Mouse (Mus musculus): ENCODE measurements at regions not wholly inside any gene's neighbourhood (a gene's known extent, or its start where the extent isn't known, plus 50 kb on each side); places are given as distances from the start of the nearest gene placed in this dataset.

DNA sequence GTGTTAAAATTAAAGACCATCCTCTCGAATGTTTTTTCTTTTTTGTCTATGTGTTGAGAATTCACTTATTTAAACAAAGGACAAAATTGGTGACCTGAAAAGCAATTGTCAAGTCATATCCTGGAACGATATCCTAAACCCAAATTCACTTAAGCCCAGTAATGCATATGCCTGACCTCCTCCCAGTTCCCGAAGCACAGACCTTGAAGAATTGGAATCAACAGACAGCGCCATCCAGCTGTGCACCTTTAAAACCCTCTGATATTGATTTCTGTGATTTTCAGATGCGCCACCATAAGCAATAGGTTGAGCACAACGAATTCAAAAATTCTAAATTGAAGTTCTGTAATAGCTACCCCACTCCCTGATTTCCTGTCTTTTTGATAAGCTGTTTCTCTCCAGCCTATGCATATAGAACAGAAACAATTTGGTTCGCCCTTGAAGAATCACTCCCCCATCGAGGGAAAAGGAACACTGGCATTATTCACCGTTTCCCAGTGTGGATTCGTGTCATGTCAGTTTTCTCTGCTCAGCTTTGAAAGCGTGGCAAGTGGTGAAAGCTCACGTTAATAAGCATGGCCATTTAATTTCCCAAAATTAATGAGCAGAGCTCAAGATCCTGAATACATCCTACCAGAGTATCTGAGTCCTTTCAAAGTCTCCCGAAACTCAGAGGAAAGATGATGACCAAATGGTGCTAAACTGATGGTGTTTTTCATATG is 682.1 kb downstream of the Utrn start:
- H3K27ac ChIP-seq: no peak overlapping the region
- no peak for TF ChIP-seq CTCF (IDR thresholded peaks at IDR 0.05; ENCODE audit: low read depth)
- H3K4me2 ChIP-seq (ENCODE audit: low read depth, low read length): peak overlapping the region; percentile 30
- no peak for ATAC-seq
- no peak overlapping the region for H3K9ac ChIP-seq (replicated peaks; ENCODE audit: low read length)
- peak; percentile 35 for DNase-seq (ENCODE audit: low spot score)
- H3K9me3 ChIP-seq (ENCODE audit: low read length): no peaks in the 10 kb centered on the region
- no peaks in the 10 kb centered on the region for H3K27me3 ChIP-seq (ENCODE audit: insufficient read depth, low read length)
- H3K4me3 ChIP-seq (ENCODE audit: low read length): no peak overlapping the region
- H3K36me3 ChIP-seq (ENCODE audit: insufficient read depth, low read length): no peaks in the 10 kb centered on the region
- H3K4me1 ChIP-seq (ENCODE audit: insufficient read depth, low read length): no peaks in the 10 kb centered on the region
- 29% methylated on average over 13 of the region's 13 CpGs for WGBS

DNA sequence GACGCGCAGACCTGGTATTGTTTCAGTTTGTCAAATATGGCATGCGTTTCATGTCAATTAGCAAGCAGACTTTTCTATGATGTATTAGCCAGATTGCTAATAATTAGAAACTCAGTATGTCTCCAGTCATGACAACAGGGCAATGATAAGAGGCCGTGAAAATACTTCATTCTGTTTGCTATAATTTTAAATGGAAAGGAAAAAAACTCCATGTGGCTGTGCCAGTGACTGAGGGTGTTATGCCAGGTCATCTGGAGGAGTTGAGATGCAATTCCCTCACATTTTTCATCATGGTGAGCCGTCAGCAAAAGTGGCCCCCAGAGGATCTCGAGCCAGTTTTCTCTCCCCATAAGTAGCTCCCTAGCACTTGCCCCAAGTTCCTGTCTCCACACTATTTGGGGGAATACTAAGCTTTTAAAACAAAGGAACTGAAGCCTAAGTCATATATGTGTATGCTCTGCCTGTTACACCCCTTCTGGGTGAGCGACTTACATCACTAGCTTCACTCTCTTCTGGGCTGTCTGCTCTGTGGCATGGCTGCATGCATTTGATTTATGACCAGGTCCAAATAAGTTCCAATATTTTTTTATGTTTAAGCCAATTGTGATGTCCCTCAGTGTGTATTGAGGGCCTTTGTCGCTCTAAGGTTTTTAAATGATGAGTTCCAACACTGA is 681.4 kb downstream of the Utrn start:
- Histone ChIP-seq H3K4me2 (ENCODE audit: low read depth, low read length) (peak overlapping the region; percentile 30), H3K36me3 (ENCODE audit: insufficient read depth, low read length) (no peaks in the 10 kb centered on the region), H3K4me1 (ENCODE audit: insufficient read depth, low read length) (no peaks in the 10 kb centered on the region), H3K27ac (no peak overlapping the region), H3K9ac (replicated peaks; ENCODE audit: low read length) (no peak overlapping the region), H3K27me3 (ENCODE audit: insufficient read depth, low read length) (no peaks in the 10 kb centered on the region), H3K9me3 (ENCODE audit: low read length) (no peaks in the 10 kb centered on the region), H3K4me3 (ENCODE audit: low read length) (no peak overlapping the region)
- WGBS: 40% methylated on average over 8 of the region's 8 CpGs
- ATAC-seq (no peak), DNase-seq (ENCODE audit: low spot score) (no peak)
- TF ChIP-seq CTCF (IDR thresholded peaks at IDR 0.05; ENCODE audit: low read depth): no peak

GRCm38 (mm10) chr10:12190435-12190834 is 678.7 kb downstream of the Utrn start:
- no peak overlapping the region for H3K27ac ChIP-seq
- H3K27me3 ChIP-seq (ENCODE audit: insufficient read depth, low read length): no peaks in the 10 kb centered on the region
- ATAC-seq (no peak), DNase-seq (ENCODE audit: low spot score) (no peak)
- no peaks in the 10 kb centered on the region for H3K9me3 ChIP-seq (ENCODE audit: low read length)
- 39% methylated on average over 3 of the region's 3 CpGs for WGBS
- no peak overlapping the region for H3K9ac ChIP-seq (replicated peaks; ENCODE audit: low read length)
- no peaks in the 10 kb centered on the region for H3K4me1 ChIP-seq (ENCODE audit: insufficient read depth, low read length)
- H3K4me2 ChIP-seq (ENCODE audit: low read depth, low read length): no peak overlapping the region
- no peak for TF ChIP-seq CTCF (IDR thresholded peaks at IDR 0.05; ENCODE audit: low read depth)
- H3K36me3 ChIP-seq (ENCODE audit: insufficient read depth, low read length): no peaks in the 10 kb centered on the region
- H3K4me3 ChIP-seq (ENCODE audit: low read length): no peak overlapping the region

DNA sequence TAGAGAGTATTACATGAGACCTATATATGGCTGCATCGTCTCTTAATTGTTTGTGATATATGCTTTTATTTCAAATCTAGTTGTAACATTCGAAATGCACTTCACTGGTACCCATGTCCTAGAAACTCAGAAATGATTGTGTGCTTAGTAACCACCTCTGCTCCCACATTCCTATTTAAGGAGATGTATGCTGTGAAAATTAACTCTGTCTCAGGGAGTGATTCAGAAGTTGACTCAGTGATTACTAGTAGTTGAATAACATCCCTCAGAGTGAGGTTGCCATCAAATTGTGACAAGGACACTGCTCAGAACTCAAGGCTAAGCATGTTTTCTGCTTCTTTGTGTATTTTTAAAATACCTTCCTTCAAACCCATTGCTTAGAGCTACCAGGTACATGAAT is 661.9 kb downstream of the Utrn start:
- 89% methylated on average over 2 of the region's 2 CpGs for WGBS
- TF ChIP-seq CTCF (IDR thresholded peaks at IDR 0.05; ENCODE audit: low read depth): no peak

DNA sequence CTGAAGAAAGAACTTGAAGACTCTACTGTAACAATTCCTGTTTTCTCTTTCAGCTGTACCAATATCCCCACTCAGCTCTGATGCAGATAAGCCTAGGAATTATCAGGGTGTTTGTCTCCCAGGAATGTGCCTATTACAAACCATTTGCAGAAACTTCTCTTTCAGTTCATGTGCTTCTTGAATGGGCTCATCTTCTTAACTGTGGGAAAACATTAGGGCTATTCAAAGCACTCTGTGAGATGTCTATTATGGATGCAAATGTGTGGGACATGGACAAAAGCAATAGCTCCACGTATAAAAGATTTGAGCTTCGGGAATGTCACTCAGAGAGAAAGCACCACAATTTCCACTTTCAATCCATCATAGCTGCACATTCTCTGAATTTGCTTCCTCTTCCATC is 659.0 kb downstream of the Utrn start:
- no peaks in the 10 kb centered on the region for H3K27me3 ChIP-seq (ENCODE audit: insufficient read depth, low read length)
- H3K4me1 ChIP-seq (ENCODE audit: insufficient read depth, low read length): no peaks in the 10 kb centered on the region
- TF ChIP-seq CTCF (IDR thresholded peaks at IDR 0.05; ENCODE audit: low read depth): no peak
- WGBS: 21% methylated on average over 2 of the region's 2 CpGs
- DNase-seq (ENCODE audit: low spot score) (no peak), ATAC-seq (no peak)
- no peak overlapping the region for H3K4me3 ChIP-seq (ENCODE audit: low read length)
- H3K36me3 ChIP-seq (ENCODE audit: insufficient read depth, low read length): no peaks in the 10 kb centered on the region
- H3K27ac ChIP-seq: no peak overlapping the region
- H3K9ac ChIP-seq (replicated peaks; ENCODE audit: low read length): no peak overlapping the region
- H3K9me3 ChIP-seq (ENCODE audit: low read length): no peaks in the 10 kb centered on the region
- no peak overlapping the region for H3K4me2 ChIP-seq (ENCODE audit: low read depth, low read length)

More for the DNA sequence above, 661.9 kb downstream of the Utrn start:
- DNase-seq (ENCODE audit: low spot score) (no peak), ATAC-seq (no peak)
- Histone ChIP-seq H3K27ac (no peak overlapping the region), H3K4me1 (ENCODE audit: insufficient read depth, low read length) (no peaks in the 10 kb centered on the region), H3K36me3 (ENCODE audit: insufficient read depth, low read length) (no peaks in the 10 kb centered on the region), H3K9me3 (ENCODE audit: low read length) (no peaks in the 10 kb centered on the region), H3K9ac (replicated peaks; ENCODE audit: low read length) (no peak overlapping the region), H3K27me3 (ENCODE audit: insufficient read depth, low read length) (no peaks in the 10 kb centered on the region), H3K4me3 (ENCODE audit: low read length) (no peak overlapping the region), H3K4me2 (ENCODE audit: low read depth, low read length) (no peak overlapping the region)

GRCm38 (mm10) chr10:12218879-12219278 is 650.3 kb downstream of the Utrn start:
- ATAC-seq (no peak), DNase-seq (ENCODE audit: low spot score) (no peak)
- Histone ChIP-seq H3K36me3 (ENCODE audit: insufficient read depth, low read length) (no peaks in the 10 kb centered on the region), H3K27me3 (ENCODE audit: insufficient read depth, low read length) (no peaks in the 10 kb centered on the region), H3K9ac (replicated peaks; ENCODE audit: low read length) (no peak overlapping the region), H3K4me2 (ENCODE audit: low read depth, low read length) (no peak overlapping the region), H3K27ac (no peak overlapping the region), H3K9me3 (ENCODE audit: low read length) (no peaks in the 10 kb centered on the region), H3K4me3 (ENCODE audit: low read length) (no peak overlapping the region), H3K4me1 (ENCODE audit: insufficient read depth, low read length) (no peaks in the 10 kb centered on the region)
- TF ChIP-seq CTCF (IDR thresholded peaks at IDR 0.05; ENCODE audit: low read depth): peak; percentile 14; the same call in 1 of the 2 replicates

- DNase-seq (ENCODE audit: low spot score): no peak
- ATAC-seq: no peak
- Histone ChIP-seq H3K9me3 (ENCODE audit: low read length) (no peaks in the 10 kb centered on the region), H3K27ac (no peak overlapping the region), H3K36me3 (ENCODE audit: insufficient read depth, low read length) (no peaks in the 10 kb centered on the region), H3K4me3 (ENCODE audit: low read length) (no peak overlapping the region), H3K4me1 (ENCODE audit: insufficient read depth, low read length) (no peaks in the 10 kb centered on the region), H3K4me2 (ENCODE audit: low read depth, low read length) (no peak overlapping the region), H3K27me3 (ENCODE audit: insufficient read depth, low read length) (no peaks in the 10 kb centered on the region), H3K9ac (replicated peaks; ENCODE audit: low read length) (no peak overlapping the region)
- WGBS: 79% methylated on average over 1 of the region's 1 CpGs
- no peak for TF ChIP-seq CTCF (IDR thresholded peaks at IDR 0.05; ENCODE audit: low read depth)
These were observed 635.0 kb downstream of the Utrn start for GRCm38 (mm10) chr10:12234141-12234540.

All from hindbrain, postnatal 0 days (tissue).